Mouse (Mus musculus): ENCODE results near the gene Naip6. TPM values are rescaled to one million over a fixed set of nuclear protein-coding genes. Genes with fewer than 3 reads are reported as not detected.
"Not testable (repeated sequence)": the region's sequence is repeated elsewhere in the genome, so short reads cannot be mapped to it uniquely, and the experiment has no call there.

Gene Naip6
- polyA plus RNA-seq (2015; fragmentation: Nextera tagmentation; extraction: Ambion mirVana) = 0.12 and 0.13 TPM in 2 replicates

DNA sequence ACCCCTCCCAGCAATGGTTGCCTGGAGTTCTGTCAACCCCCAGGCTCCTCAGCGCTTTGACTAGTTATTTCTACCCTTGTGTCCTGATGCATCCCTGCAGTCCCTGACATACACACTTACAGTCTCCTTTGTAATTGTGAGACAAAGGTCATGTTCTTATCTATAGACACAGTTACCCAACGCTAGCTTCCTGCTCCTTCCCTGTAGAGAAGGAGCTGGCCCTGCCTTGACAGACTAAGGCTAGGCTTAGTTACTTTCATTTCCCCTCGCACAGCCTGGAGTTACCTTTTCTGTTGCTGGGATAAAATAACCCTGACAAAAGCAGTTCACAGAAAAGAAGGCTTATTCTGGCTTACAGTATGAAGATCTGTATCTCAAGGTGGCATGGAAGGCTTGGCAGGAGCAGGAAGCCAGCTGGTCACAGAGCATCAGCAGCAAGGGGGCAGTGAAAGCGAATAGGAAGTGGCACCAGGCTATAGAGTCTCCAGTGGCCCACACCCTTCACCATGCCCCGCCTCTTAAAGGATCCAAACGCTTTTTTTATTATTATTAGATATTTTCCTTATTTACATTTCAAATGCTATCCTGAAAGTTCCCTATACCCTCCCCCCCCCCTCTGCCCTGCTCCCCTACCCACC is at the start of gene Naip6:
Gene Naip6, minus strand, starts transcription at position 419 of the 638 bp plus-strand sequence.
- not testable (repeated sequence) for H3K27me3 ChIP-seq; H3K36me3 ChIP-seq; ATAC-seq (ENCODE audit: low FRiP score); H3K4me1 ChIP-seq (replicated peaks); H3K4me3 ChIP-seq; H3K27ac ChIP-seq; H3K9ac ChIP-seq; H3K9me3 ChIP-seq; H3K4me2 ChIP-seq
- 77% methylated on average over 6 of the region's 6 CpGs for WGBS

DNA sequence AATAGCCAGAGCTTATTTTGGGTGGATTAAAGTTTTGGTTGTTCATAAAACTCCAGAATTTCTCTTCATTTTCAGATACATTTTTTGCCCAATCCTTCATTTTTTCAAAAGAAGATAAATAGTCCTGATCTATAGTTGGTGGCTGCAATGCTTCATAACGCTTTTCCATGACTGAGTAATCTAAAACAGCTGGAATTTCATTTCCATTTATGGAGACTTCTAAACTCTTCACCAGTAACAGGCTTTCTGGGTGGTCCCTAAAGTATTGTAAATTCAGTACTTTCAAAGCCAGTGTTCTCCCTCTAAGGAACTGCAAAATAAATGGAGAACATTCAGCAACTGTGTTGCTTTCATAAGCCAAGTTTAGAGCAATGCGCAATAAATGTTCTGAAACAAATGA is 34.8 kb upstream of the Naip6 start:
- not testable (repeated sequence) for H3K9me3 ChIP-seq; H3K4me3 ChIP-seq; H3K4me1 ChIP-seq (replicated peaks); ATAC-seq (ENCODE audit: low FRiP score); H3K36me3 ChIP-seq; H3K9ac ChIP-seq; H3K4me2 ChIP-seq; H3K27me3 ChIP-seq; H3K27ac ChIP-seq
- 87% methylated on average over 2 of the region's 2 CpGs for WGBS

DNA sequence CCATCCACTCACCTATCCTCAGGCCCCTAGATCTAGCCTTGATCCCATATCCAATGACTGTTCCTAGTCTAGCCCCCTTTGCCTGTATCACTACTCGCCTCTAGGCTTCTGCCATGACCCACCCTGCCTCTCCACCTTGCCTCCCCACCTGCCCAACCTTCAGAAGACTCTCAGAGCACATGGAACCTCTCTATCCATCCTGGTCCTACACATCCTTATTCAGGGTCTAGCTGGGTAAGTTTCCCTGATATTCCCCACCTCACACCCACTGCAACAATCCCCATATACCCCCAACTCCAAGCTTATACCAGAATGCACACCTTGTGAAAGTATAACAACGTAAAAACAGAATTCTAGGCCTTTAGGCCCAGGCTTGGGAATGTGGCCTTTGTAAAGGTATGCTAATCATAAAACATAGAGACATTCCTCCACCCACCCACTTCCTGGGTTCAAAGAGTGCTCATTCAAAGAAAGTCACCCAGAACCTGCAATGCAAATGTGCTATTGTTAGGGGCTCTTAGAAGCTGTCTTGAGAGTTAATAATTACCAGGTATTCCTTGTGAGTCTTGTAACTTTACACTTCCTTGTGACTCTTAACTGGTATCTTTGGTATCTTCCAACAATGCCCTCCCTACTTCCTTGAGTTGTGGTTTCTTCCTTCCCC is 32.2 kb upstream of the Naip6 start:
- ATAC-seq (ENCODE audit: low FRiP score) = not testable (repeated sequence)
- WGBS = 58% methylated on average over 1 of the region's 2 CpGs

DNA sequence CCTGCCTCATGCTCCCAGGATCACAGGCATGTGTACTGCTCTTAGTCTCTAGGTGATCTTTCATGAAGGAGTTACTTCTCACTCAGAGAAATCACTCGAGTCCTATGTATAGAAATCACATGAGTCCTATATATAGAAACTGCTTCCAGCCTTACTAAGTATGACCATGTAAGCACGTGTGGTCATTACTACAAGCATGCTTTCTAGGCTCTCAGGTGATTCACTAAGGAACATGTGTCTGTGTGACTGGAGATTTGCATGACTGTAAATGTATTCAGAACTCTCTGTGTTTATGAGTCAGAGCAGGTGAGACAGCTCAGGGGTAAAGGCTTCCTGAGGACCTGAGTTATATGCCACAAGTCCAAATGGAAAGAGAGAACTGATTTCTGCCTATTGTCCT is 24.3 kb upstream of the Naip6 start:
- H3K36me3 ChIP-seq = no peaks in the 10 kb centered on the region
- no peak overlapping the region for H3K4me3 ChIP-seq
- no peak overlapping the region for H3K4me2 ChIP-seq
- H3K9ac ChIP-seq = no peak overlapping the region
- no peak for ATAC-seq (ENCODE audit: low FRiP score)
- H3K27me3 ChIP-seq = no peaks in the 10 kb centered on the region
- WGBS = 89% methylated on average over 2 of the region's 2 CpGs
- no peaks in the 10 kb centered on the region for H3K9me3 ChIP-seq
- H3K4me1 ChIP-seq (replicated peaks) = no peaks in the 10 kb centered on the region
- no peak overlapping the region for H3K27ac ChIP-seq

More for the DNA sequence above, 32.2 kb upstream of the Naip6 start:
- not testable (repeated sequence) for H3K4me3 ChIP-seq; H3K9ac ChIP-seq; H3K4me1 ChIP-seq (replicated peaks); H3K27ac ChIP-seq; H3K36me3 ChIP-seq; H3K4me2 ChIP-seq; H3K9me3 ChIP-seq; H3K27me3 ChIP-seq

DNA sequence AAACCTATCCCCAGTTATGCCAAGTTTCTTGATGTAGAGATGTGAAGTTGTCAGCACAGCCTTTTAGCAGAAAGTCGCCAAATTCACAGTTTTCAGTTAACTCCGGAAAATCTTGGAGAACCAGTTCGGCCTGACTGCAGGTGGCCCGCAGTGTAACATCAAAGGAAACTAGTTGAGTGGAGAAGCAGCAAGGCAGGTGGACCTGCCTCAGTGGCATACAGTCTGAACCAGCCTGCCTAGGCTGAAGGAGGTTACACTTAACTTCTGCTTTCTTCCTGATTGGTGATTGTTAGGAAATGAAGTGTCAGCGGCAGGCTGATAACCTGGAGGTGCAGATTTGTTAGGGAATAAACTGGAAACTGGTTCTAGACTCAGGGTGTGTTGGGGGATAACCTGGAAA is 14.3 kb upstream of the Naip6 start:
- not testable (repeated sequence) for H3K4me3 ChIP-seq; H3K27me3 ChIP-seq; H3K9me3 ChIP-seq; H3K27ac ChIP-seq; H3K4me2 ChIP-seq; H3K36me3 ChIP-seq; H3K4me1 ChIP-seq (replicated peaks); ATAC-seq (ENCODE audit: low FRiP score); H3K9ac ChIP-seq
- 65% methylated on average over 5 of the region's 5 CpGs for WGBS

DNA sequence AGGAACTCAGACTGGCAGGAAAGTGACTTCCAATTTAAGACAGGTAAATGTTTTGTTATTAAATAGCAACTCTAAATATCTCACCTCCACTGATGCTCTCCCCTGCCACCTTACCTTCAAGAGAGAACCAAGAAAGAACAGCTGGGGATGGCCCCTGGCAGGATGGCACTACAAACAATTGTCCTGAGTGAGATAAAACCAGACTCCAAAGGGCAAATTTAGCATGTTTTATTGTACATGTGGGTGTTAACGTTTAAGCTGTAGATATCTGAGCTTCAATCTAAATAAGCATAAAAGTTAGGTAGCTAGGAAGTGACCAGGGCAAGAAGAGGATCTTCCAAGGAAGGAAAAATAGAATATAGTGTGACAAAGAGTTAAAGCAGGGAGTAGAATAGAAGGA is 11.4 kb upstream of the Naip6 start:
- not testable (repeated sequence) for ATAC-seq (ENCODE audit: low FRiP score); H3K9ac ChIP-seq; H3K27ac ChIP-seq; H3K4me2 ChIP-seq; H3K9me3 ChIP-seq; H3K4me1 ChIP-seq (replicated peaks); H3K4me3 ChIP-seq; H3K27me3 ChIP-seq; H3K36me3 ChIP-seq
- WGBS = 50% methylated on average over 1 of the region's 1 CpGs

DNA sequence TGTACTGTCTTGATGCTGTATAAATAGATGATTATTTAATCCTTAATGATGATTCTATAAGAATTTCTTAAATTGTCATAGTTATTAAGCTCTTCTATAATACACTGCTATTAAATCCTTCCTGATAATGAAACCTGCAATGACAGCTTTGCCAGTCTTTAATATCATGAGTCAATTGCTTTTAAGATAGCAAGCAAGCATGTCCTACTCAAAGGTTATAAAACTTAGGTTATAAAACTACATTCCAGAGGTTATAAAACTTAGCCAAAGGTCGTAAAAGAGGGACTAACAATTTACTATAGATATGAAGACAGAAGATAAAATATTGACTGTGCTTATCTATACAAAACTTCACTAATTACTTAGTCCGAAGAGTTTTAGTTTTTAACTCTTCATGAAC is 10.6 kb upstream of the Naip6 start:
- not testable (repeated sequence) for H3K4me1 ChIP-seq (replicated peaks); H3K9ac ChIP-seq; H3K27me3 ChIP-seq; H3K27ac ChIP-seq; H3K36me3 ChIP-seq; H3K4me3 ChIP-seq; ATAC-seq (ENCODE audit: low FRiP score); H3K9me3 ChIP-seq; H3K4me2 ChIP-seq
- WGBS = 69% methylated on average over 2 of the region's 2 CpGs

DNA sequence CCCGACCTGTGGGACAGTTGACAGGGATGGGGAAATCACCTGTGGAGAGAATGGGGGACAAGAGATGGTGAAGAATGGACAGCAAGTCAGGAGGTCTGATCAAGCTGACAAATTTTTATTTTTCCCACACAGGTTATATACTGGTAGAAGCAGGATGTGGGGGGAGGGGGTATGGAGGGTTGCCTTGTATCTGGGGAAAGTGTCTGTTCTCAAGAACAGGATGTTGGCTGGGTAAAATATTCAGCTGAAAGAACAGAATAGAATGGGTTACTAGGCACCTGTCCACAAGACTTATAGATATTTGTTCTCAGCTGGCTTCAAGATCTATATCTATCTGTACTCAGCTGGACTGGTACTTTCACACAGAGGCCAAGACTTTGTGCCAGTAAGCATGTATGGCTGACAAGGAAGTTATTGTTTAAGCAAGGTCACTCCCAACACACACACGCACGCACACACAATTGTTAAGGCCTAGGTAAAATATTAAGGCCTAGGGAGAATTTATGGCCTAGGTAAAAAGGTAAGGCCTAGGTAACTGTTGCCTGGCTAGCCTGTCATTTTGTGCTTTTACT is 4.9 kb upstream of the Naip6 start:
- not testable (repeated sequence) for H3K36me3 ChIP-seq; H3K27me3 ChIP-seq; H3K9ac ChIP-seq; H3K4me2 ChIP-seq; H3K4me3 ChIP-seq; H3K4me1 ChIP-seq (replicated peaks); H3K9me3 ChIP-seq; ATAC-seq (ENCODE audit: low FRiP score); H3K27ac ChIP-seq
- WGBS = 94% methylated on average over 3 of the region's 3 CpGs

DNA sequence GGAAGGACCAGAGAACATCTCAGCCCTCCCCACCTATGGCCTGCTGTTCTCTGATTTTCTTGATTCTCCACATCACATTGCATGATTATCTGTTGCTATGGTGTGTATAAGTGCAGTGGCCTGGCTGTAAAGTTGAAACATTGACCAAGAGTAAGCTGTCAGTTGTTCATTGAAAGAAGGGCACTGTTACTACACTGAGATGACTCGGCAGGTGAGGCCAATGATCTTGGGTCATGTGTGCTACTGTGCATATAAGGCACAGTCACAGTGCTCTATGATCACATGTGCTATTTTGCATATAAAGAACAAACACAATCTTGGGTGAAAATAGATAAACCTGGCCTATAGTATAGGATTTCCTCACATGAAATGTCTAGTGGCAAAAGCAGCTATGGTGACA is 32.9 kb downstream of the Naip6 start:
- H3K4me1 ChIP-seq (replicated peaks) = no peaks in the 10 kb centered on the region
- H3K4me3 ChIP-seq = no peak overlapping the region
- ATAC-seq (ENCODE audit: low FRiP score) = no peak
- H3K4me2 ChIP-seq = no peak overlapping the region
- no peaks in the 10 kb centered on the region for H3K36me3 ChIP-seq
- no peak overlapping the region for H3K27ac ChIP-seq
- no peaks in the 10 kb centered on the region for H3K27me3 ChIP-seq
- no peaks in the 10 kb centered on the region for H3K9me3 ChIP-seq
- 89% methylated on average over 1 of the region's 1 CpGs for WGBS
- no peak overlapping the region for H3K9ac ChIP-seq

DNA sequence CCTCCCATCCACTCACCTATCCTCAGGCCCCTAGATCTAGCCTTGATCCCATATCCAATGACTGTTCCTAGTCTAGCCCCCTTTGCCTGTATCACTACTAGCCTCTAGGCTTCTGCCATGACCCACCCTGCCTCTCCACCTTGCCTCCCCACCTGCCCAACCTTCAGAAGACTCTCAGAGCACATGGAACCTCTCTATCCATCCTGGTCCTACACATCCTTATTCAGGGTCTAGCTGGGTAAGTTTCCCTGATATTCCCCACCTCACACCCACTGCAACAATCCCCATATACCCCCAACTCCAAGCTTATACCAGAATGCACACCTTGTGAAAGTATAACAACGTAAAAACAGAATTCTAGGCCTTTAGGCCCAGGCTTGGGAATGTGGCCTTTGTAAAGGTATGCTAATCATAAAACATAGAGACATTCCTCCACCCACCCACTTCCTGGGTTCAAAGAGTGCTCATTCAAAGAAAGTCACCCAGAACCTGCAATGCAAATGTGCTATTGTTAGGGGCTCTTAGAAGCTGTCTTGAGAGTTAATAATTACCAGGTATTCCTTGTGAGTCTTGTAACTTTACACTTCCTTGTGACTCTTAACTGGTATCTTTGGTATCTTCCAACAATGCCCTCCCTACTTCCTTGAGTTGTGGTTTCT is 45.9 kb downstream of the Naip6 start:
- not testable (repeated sequence) for H3K27me3 ChIP-seq; H3K4me3 ChIP-seq; H3K4me1 ChIP-seq (replicated peaks); H3K27ac ChIP-seq; ATAC-seq (ENCODE audit: low FRiP score); H3K9ac ChIP-seq; H3K4me2 ChIP-seq; H3K36me3 ChIP-seq; H3K9me3 ChIP-seq
- WGBS = no CpG with 5 or more reads among the region's 1 CpGs

DNA sequence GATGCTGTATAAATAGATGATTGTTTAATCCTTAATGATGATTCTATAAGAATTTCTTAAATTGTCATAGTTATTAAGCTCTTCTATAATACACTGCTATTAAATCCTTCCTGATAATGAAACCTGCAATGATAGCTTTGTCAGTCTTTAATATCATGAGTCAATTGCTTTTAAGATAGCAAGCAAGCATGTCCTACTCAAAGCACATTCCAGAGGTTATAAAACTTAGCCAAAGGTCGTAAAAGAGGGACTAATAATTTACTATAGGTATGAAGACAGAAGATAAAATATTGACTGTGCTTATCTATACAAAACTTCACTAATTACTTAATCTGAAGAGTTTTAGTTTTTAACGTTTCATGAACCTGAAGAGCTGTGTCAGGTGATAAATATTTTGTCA is 60.5 kb downstream of the Naip6 start:
- H3K4me1 ChIP-seq (replicated peaks); H3K27ac ChIP-seq; H3K9me3 ChIP-seq; H3K4me2 ChIP-seq; H3K4me3 ChIP-seq; H3K9ac ChIP-seq; H3K36me3 ChIP-seq; ATAC-seq (ENCODE audit: low FRiP score); H3K27me3 ChIP-seq: not testable (repeated sequence)
- WGBS = 78% methylated on average over 2 of the region's 2 CpGs

DNA sequence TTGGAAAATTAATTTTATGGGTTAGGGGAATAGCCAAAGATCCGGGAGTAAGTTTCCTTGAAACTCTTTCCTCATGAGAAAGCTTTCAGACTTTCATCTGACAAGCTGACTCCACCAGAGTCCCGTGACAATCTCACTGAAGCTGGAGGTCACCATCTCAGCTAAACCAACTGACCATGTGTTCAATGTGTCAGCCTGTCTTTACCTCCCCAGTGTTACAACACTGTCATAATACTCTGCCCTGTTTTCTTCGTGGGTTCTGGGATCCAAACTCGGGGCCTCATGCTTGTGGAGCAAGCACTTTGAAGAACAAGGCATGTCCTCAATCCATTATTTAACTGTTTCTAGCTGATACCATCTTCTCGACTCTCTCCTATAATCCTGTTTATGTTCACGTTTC is 61.5 kb downstream of the Naip6 start:
- WGBS = 91% methylated on average over 6 of the region's 6 CpGs
- ATAC-seq (ENCODE audit: low FRiP score); H3K9me3 ChIP-seq; H3K4me1 ChIP-seq (replicated peaks); H3K4me3 ChIP-seq; H3K9ac ChIP-seq; H3K4me2 ChIP-seq; H3K36me3 ChIP-seq; H3K27ac ChIP-seq; H3K27me3 ChIP-seq: not testable (repeated sequence)

DNA sequence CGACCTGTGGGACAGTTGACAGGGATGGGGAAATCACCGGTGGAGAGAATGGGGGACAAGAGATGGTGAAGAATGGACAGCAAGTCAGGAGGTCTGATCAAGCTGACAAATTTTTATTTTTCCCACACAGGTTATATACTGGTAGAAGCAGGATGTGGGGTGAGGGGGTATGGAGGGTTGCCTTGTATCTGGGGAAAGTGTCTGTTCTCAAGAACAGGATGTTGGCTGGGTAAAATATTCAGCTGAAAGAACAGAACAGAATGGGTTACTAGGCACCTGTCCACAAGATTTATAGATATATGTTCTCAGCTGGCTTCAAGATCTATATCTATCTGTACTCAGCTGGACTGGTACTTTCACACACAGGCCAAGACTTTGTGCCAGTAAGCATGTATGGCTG is 65.6 kb downstream of the Naip6 start:
- H3K9ac ChIP-seq; H3K27ac ChIP-seq; H3K27me3 ChIP-seq; ATAC-seq (ENCODE audit: low FRiP score); H3K4me3 ChIP-seq; H3K4me1 ChIP-seq (replicated peaks); H3K36me3 ChIP-seq; H3K9me3 ChIP-seq; H3K4me2 ChIP-seq: not testable (repeated sequence)
- 97% methylated on average over 2 of the region's 2 CpGs for WGBS

Measured in hindbrain, embryonic 13.5 days (tissue).